Mouse (Mus musculus) gonadal fat pad, adult 2 months (tissue): ENCODE data around the gene Vrk2. TPM values are rescaled to one million over a fixed set of nuclear protein-coding genes. Genes with fewer than 3 reads are reported as not detected.

ENCODE experiments used
- DNase-seq: peaks from one replicate; pipeline ENCODE4 v3.0.0-alpha.2; 2012; ENCODE audit warnings: low read depth
- polyA plus RNA-seq: library from polyadenylated mRNA; depleted of rRNA; stranded (reverse); fragments of >200 nt; gene quantifications from 2 replicates; pipeline ENCODE4 v1.2.3, GENCODE M21; 2012; rRNA removed

Gene Vrk2
- polyA plus RNA-seq = 1.9 and 2.5 TPM in 2 replicates

GRCm38 (mm10) chr11:26593061-26594059, at the start of gene Vrk2, which contains the start of gene Gm6899:
Gene Vrk2 (minus strand): TSS chr11:26593999.
Gene Gm6899 (plus strand): TSS chr11:26593241.
- no peak for DNase-seq

- no peak for DNase-seq
Measured at GRCm38 (mm10) chr11:26642141-26642540, 48.3 kb upstream of the Vrk2 start.

- no peak for DNase-seq
Measured at GRCm38 (mm10) chr11:26640314-26640785, 46.6 kb upstream of the Vrk2 start.

- no peak for DNase-seq
Measured at GRCm38 (mm10) chr11:26636239-26636638, 42.4 kb upstream of the Vrk2 start.

- no peak for DNase-seq
Measured at GRCm38 (mm10) chr11:26622727-26623126, 28.9 kb upstream of the Vrk2 start.

- no peak for DNase-seq
Measured at GRCm38 (mm10) chr11:26618475-26619223, 24.9 kb upstream of the Vrk2 start.

GRCm38 (mm10) chr11:26608795-26609194, 15.0 kb upstream of the Vrk2 start:
- no peak for DNase-seq

GRCm38 (mm10) chr11:26604061-26604655, 10.4 kb upstream of the Vrk2 start:
- no peak for DNase-seq

- no peak for DNase-seq
Measured at GRCm38 (mm10) chr11:26601571-26602175, 7.9 kb upstream of the Vrk2 start.

GRCm38 (mm10) chr11:26600692-26601091, 6.9 kb upstream of the Vrk2 start:
- no peak for DNase-seq

- DNase-seq = no peak
Measured at GRCm38 (mm10) chr11:26598876-26599275, 5.1 kb upstream of the Vrk2 start.

GRCm38 (mm10) chr11:26597761-26598160, 4.0 kb upstream of the Vrk2 start:
- no peak for DNase-seq

GRCm38 (mm10) chr11:26597145-26597544, 3.3 kb upstream of the Vrk2 start:
- no peak for DNase-seq

GRCm38 (mm10) chr11:26596186-26596585, 2.4 kb upstream of the Vrk2 start:
- DNase-seq = no peak

- no peak for DNase-seq
Measured at GRCm38 (mm10) chr11:26594487-26594886, 688 bp upstream of the Vrk2 start.

GRCm38 (mm10) chr11:26592395-26593053, 1.3 kb downstream of the Vrk2 start:
- DNase-seq = no peak

- no peak for DNase-seq
Measured at GRCm38 (mm10) chr11:26587184-26587524, 6.6 kb downstream of the Vrk2 start.

GRCm38 (mm10) chr11:26586367-26587183, 7.2 kb downstream of the Vrk2 start:
- no peak for DNase-seq

GRCm38 (mm10) chr11:26585409-26586366, 8.1 kb downstream of the Vrk2 start:
- DNase-seq = no peak
